Mouse (Mus musculus) heart, postnatal 0 days (tissue): Measurements from ENCODE around the gene Gnptab.

ENCODE experiments used
- CTCF ChIP-seq: IDR thresholded peaks from 2 replicates; pipeline ENCODE4 v1.5.1; 2016; ENCODE audit warnings: antibody characterized with exemption, control low read depth, low read depth
- EP300 ChIP-seq: IDR thresholded peaks from 2 replicates; pipeline ENCODE4 v1.6.1; 2016; ENCODE audit warnings: antibody characterized with exemption, low read depth

DNA sequence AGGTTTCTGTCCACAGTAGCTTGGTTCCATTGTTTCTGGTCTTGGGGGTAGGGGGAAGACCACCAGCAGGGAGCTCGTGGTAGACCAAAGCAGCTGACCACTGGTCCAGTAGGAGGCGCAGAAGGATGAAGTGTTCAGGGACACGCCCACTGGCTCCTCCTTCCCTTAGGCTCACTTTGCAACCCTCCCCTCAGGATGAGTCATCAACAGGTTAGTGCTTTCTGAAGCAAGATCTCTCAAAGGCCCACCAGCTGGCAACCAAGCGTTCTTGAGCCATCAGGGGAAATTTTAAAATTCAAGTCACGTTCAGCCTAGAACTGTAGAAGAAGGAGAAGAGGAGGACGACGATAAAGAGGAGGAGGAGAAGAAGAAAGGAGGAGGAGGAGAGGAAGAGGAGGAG lies 112.7 kb downstream of the Gnptab start:
- TF ChIP-seq EP300 (no peak), CTCF (no peak)
